Comparison of ENCODE assay signal across 11 mouse cellular contexts in the genomic region with DNA sequence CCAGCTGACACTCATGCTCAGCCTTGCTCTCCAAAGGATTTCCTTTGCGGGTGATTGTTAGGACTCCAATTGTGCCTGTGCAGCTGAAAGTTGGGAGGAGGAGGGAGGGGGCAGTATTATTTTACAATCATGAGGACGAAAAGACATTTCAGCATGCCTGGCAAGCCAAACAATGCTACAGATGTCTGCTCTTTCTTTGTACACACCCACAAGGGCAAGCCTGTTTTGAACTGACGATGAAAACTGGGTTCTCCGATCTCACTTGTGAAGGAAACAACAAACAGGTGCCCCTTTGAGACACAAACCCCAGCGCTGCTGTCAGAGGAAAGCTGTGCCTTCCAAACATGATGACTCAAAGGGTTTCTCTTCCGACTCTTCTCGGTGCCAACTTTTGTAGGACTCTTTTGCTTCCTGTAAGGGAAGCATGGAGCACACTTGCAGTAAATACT.
DNase-seq lines count a peak whose midpoint lies in the region; ATAC-seq lines count a peak whose summit lies in the region.
"Had no signal": no experiment of that assay in that cellular context is flagged by ENCODE, and none has a peak within 500 bp of the region (broad histone marks: within the 10 kb centered on the region; RNA-seq: fewer than 3 reads in every experiment).

No protein-coding gene starts in this region.

- ATAC-seq in megakaryocyte progenitor cell, adult 5-6 weeks (replicated peaks; ENCODE audit: poor library complexity), result no peak
- ATAC-seq: hindbrain, embryonic 16.5 days had no signal

- DNase-seq in heart, adult 8-10 months (ENCODE audit: low spot score), result peak; percentile 22
- no peak for DNase-seq in heart, postnatal 36 days
- peak; percentile 29 for DNase-seq in layer of hippocampus, adult 11-12 months (ENCODE audit: low spot score)
- DNase-seq in layer of hippocampus, postnatal 10 days (ENCODE audit: low spot score in 2 of 2), result no peak
- peak; percentile 42 for DNase-seq in 3T3-L1 (ENCODE audit: low read depth, low spot score)
- DNase-seq in brain, adult 2 months (ENCODE audit: low read depth, low spot score), result peak; percentile 63
- no peak for DNase-seq in yolk sac, embryonic 10.5 days (ENCODE audit: low spot score)
- DNase-seq: cerebellum, adult 9-10 months; right cerebral cortex, postnatal 4 days had no signal

- intact Hi-C loops in heart, postnatal 36 days (cut with DNase I), result no loop called here

Comparison
In these comparisons a context has a peak if more than half of its experiments do, and no peak if none do; other contexts are left out.
1. DNase-seq: peak in heart, adult 8-10 months (single experiment), layer of hippocampus, adult 11-12 months (single experiment), 3T3-L1 (single experiment) and brain, adult 2 months (single experiment); none in heart, postnatal 36 days (0 of 2), layer of hippocampus, postnatal 10 days (0 of 2) and yolk sac, embryonic 10.5 days (single experiment).